Mouse (Mus musculus) stomach, postnatal 0 days (tissue): Measurements from ENCODE around the gene Gm8693. TPM values are rescaled to one million over a fixed set of nuclear protein-coding genes. Genes with fewer than 3 reads are reported as not detected.
"Not testable (repeated sequence)": the region's sequence is repeated elsewhere in the genome, so short reads cannot be mapped to it uniquely, and the experiment has no call there.

Experiments
- ATAC-seq: fragments of 200-750 bp; cut with Nextera tagmentation; 2 replicates; pipeline ENCODE4 v1.8.0; 2017; ENCODE audit not compliant: low FRiP score, low TSS enrichment
- DNase-seq: peaks from one replicate; pipeline ENCODE4 v3.0.0-alpha.2; 2016; ENCODE audit warnings: low spot score
- H3K27ac ChIP-seq: fragments of 300-500 bp; sonication (generic); replicated peaks from 2 replicates; pipeline ENCODE4 v1.5.1; 2014; ENCODE audit warnings: mild to moderate bottlenecking, control low read depth
- H3K27me3 ChIP-seq: fragments of 300-500 bp; sonication (generic); 2 replicates; pipeline ENCODE4 v1.6.1; 2014; ENCODE audit warnings: low read length; ENCODE audit not compliant: control insufficient read depth, insufficient read depth
- H3K36me3 ChIP-seq: fragments of 300-500 bp; sonication (generic); 2 replicates; pipeline ENCODE4 v1.6.1; 2014; ENCODE audit warnings: low read length, mixed read lengths; ENCODE audit not compliant: control insufficient read depth, insufficient read depth
- H3K4me1 ChIP-seq: fragments of 300-500 bp; sonication (generic); replicated peaks from 2 replicates; pipeline ENCODE4 v1.6.1; 2014; ENCODE audit warnings: antibody characterized with exemption; ENCODE audit not compliant: control insufficient read depth, insufficient read depth
- H3K4me2 ChIP-seq: fragments of 300-500 bp; sonication (generic); replicated peaks from 2 replicates; pipeline ENCODE4 v1.6.1; 2014; ENCODE audit warnings: low read depth, mild to moderate bottlenecking, control low read depth, moderate library complexity
- H3K4me3 ChIP-seq: fragments of 300-500 bp; sonication (generic); 2 replicates; pipeline ENCODE4 v1.5.1; 2014; ENCODE audit warnings: low read depth, low read length, control low read depth
- H3K9ac ChIP-seq: fragments of 300-500 bp; sonication (generic); 2 replicates; pipeline ENCODE4 v1.6.1; 2014; ENCODE audit warnings: mild to moderate bottlenecking, low read length, control low read depth, mixed read lengths
- H3K9me3 ChIP-seq: fragments of 300-500 bp; sonication (generic); 2 replicates; pipeline ENCODE4 v1.6.1; 2016; ENCODE audit warnings: low read length; ENCODE audit not compliant: control insufficient read depth
- WGBS: fragments of 180-500 bp; shearing (Covaris S2); extraction: QIAGEN DNeasy Blood & Tissue Kit; methylation state at CpG from one replicate; pipeline ENCODE4 v1.1.7; 2014; 5-methylcytosine and 5-hydroxymethylcytosine counted together
- polyA plus RNA-seq: library from polyadenylated mRNA; unstranded; fragments of >200 nt; fragmentation: Nextera tagmentation; extraction: Ambion mirVana; gene quantifications from 2 replicates; pipeline ENCODE4 v1.2.1, GENCODE M21; 2015

The Gm8693 gene
- polyA plus RNA-seq, result not detected in 2 replicates

- WGBS, result no CpG with 5 or more reads among the region's 2 CpGs
- not testable (repeated sequence) for H3K27ac ChIP-seq, H3K9ac ChIP-seq, DNase-seq, H3K4me2 ChIP-seq, H3K9me3 ChIP-seq, H3K36me3 ChIP-seq, H3K27me3 ChIP-seq, H3K4me3 ChIP-seq, ATAC-seq, H3K4me1 ChIP-seq
These were observed at the start of gene Gm8693 for GRCm38 (mm10) chr7:22692217-22692616. Gene Gm8693, minus strand, starts transcription at chr7:22692317.

GRCm38 (mm10) chr7:22719610-22720009, 27.5 kb upstream of the Gm8693 start, which contains the start of gene Gm4567:
Gene Gm4567, minus strand, starts transcription at chr7:22719710.
- not testable (repeated sequence) for ATAC-seq, H3K4me1 ChIP-seq, DNase-seq, H3K27me3 ChIP-seq, H3K4me3 ChIP-seq, H3K27ac ChIP-seq, H3K9me3 ChIP-seq, H3K9ac ChIP-seq, H3K4me2 ChIP-seq, H3K36me3 ChIP-seq
- no CpG with 5 or more reads among the region's 1 CpGs for WGBS

GRCm38 (mm10) chr7:22657718-22658117, 34.4 kb downstream of the Gm8693 start, which contains the start of gene Vmn1r155:
Gene Vmn1r155, plus strand, starts transcription at chr7:22658018.
- H3K27ac ChIP-seq, H3K36me3 ChIP-seq, H3K9me3 ChIP-seq, H3K4me3 ChIP-seq, ATAC-seq, H3K4me1 ChIP-seq, H3K4me2 ChIP-seq, H3K27me3 ChIP-seq, DNase-seq, H3K9ac ChIP-seq: not testable (repeated sequence)
- WGBS, result no CpG with 5 or more reads among the region's 3 CpGs

Other genes with a start within 250 kb of the Gm8693 start
- not detected in 2 replicates for gene Gm10665, start 228.2 kb downstream of the Gm8693 start, polyA plus RNA-seq
- gene Vmn1r151, start 192.6 kb downstream of the Gm8693 start, polyA plus RNA-seq, result not detected in 2 replicates
- gene Vmn1r152, start 169.3 kb downstream of the Gm8693 start, polyA plus RNA-seq, result not detected in 2 replicates
- gene Gm8677, start 157.4 kb downstream of the Gm8693 start, polyA plus RNA-seq, result not detected in 2 replicates
- gene Gm4201, start 127.0 kb downstream of the Gm8693 start, polyA plus RNA-seq, result not detected in 2 replicates
- not detected in 2 replicates for gene Gm4565, start 104.2 kb downstream of the Gm8693 start, polyA plus RNA-seq
- not detected in 2 replicates for gene Vmn1r155, start 34.3 kb downstream of the Gm8693 start, polyA plus RNA-seq
- not detected in 2 replicates for gene Gm4567, start 27.4 kb upstream of the Gm8693 start, polyA plus RNA-seq
- gene Vmn1r157, start 69.4 kb upstream of the Gm8693 start, polyA plus RNA-seq, result not detected in 2 replicates
- gene Vmn1r158, start 98.5 kb upstream of the Gm8693 start, polyA plus RNA-seq, result not detected in 2 replicates
- gene Vmn1r159, start 151.3 kb upstream of the Gm8693 start, polyA plus RNA-seq, result not detected in 2 replicates
- not detected in 2 replicates for gene Vmn1r160, start 178.9 kb upstream of the Gm8693 start, polyA plus RNA-seq